Mouse (Mus musculus) intestine, embryonic 16.5 days (tissue): ENCODE data around the gene Lyz1. TPM values are rescaled to one million over a fixed set of nuclear protein-coding genes. Genes with fewer than 3 reads are reported as not detected.
"Not testable (repeated sequence)": the region's sequence is repeated elsewhere in the genome, so short reads cannot be mapped to it uniquely, and the experiment has no call there.

Experiments
- ATAC-seq: fragments of 200-750 bp; cut with Nextera tagmentation; 2 replicates; pipeline ENCODE4 v1.8.0; 2017; ENCODE audit warnings: moderate TSS enrichment, moderate library complexity
- H3K27ac ChIP-seq: fragments of 300-500 bp; sonication (generic); 2 replicates; pipeline ENCODE4 v1.5.1; 2014; ENCODE audit warnings: mild to moderate bottlenecking, low read length
- H3K27me3 ChIP-seq: fragments of 300-500 bp; sonication (generic); replicated peaks from 2 replicates; pipeline ENCODE4 v1.6.1; 2014; ENCODE audit warnings: low read length, control low read depth, mixed read lengths; ENCODE audit not compliant: control insufficient read depth, insufficient read depth
- H3K36me3 ChIP-seq: fragments of 300-500 bp; sonication (generic); 2 replicates; pipeline ENCODE4 v1.6.1; 2014; ENCODE audit warnings: low read length, control low read depth; ENCODE audit not compliant: control insufficient read depth, insufficient read depth
- H3K4me1 ChIP-seq: fragments of 300-500 bp; sonication (generic); 2 replicates; pipeline ENCODE4 v1.6.1; 2014; ENCODE audit warnings: low read length, control low read depth, mixed read lengths; ENCODE audit not compliant: control insufficient read depth, insufficient read depth
- H3K4me2 ChIP-seq: fragments of 300-500 bp; sonication (generic); 2 replicates; pipeline ENCODE4 v1.6.1; 2014; ENCODE audit warnings: low read depth, low read length, control low read depth
- H3K4me3 ChIP-seq: fragments of 300-500 bp; sonication (generic); 2 replicates; pipeline ENCODE4 v1.5.1; 2014; ENCODE audit warnings: mild to moderate bottlenecking, low read length
- H3K9ac ChIP-seq: fragments of 300-500 bp; sonication (generic); 2 replicates; pipeline ENCODE4 v1.6.1; 2014; ENCODE audit warnings: low read depth, low read length
- H3K9me3 ChIP-seq: fragments of 300-500 bp; sonication (generic); 2 replicates; pipeline ENCODE4 v1.6.1; 2016; ENCODE audit warnings: low read length, control low read depth; ENCODE audit not compliant: control insufficient read depth
- WGBS: fragments of 180-500 bp; shearing (Covaris S2); extraction: QIAGEN DNeasy Blood & Tissue Kit; methylation state at CpG from one replicate; pipeline ENCODE4 v1.1.7; 2014; 5-methylcytosine and 5-hydroxymethylcytosine counted together
- polyA plus RNA-seq: library from polyadenylated mRNA; unstranded; fragments of >200 nt; fragmentation: Nextera tagmentation; extraction: Ambion mirVana; gene quantifications from 2 replicates; pipeline ENCODE4 v1.2.1, GENCODE M21; 2015

Gene Lyz1
- polyA plus RNA-seq, 1 experiment from 2014 or later: 17.3 TPM

- H3K36me3 ChIP-seq, H3K4me2 ChIP-seq, H3K9ac ChIP-seq, H3K9me3 ChIP-seq, H3K4me3 ChIP-seq, H3K27ac ChIP-seq, H3K27me3 ChIP-seq, H3K4me1 ChIP-seq, ATAC-seq: not testable (repeated sequence)
- WGBS: 91% methylated on average over 4 of the region's 4 CpGs
These were observed 9.5 kb downstream of the Lyz1 start for GRCm38 (mm10) chr10:117283196-117283595.

- Histone ChIP-seq H3K4me1 (no peaks in the 10 kb centered on the region), H3K4me3 (no peak overlapping the region), H3K27me3 (no peaks in the 10 kb centered on the region), H3K4me2 (no peak overlapping the region), H3K27ac (no peak overlapping the region), H3K9ac (no peak overlapping the region), H3K36me3 (no peaks in the 10 kb centered on the region), H3K9me3 (no peaks in the 10 kb centered on the region)
- no peak for ATAC-seq
- WGBS: 55% methylated on average over 2 of the region's 2 CpGs
These were observed 10.1 kb downstream of the Lyz1 start for GRCm38 (mm10) chr10:117282551-117282950.

DNA sequence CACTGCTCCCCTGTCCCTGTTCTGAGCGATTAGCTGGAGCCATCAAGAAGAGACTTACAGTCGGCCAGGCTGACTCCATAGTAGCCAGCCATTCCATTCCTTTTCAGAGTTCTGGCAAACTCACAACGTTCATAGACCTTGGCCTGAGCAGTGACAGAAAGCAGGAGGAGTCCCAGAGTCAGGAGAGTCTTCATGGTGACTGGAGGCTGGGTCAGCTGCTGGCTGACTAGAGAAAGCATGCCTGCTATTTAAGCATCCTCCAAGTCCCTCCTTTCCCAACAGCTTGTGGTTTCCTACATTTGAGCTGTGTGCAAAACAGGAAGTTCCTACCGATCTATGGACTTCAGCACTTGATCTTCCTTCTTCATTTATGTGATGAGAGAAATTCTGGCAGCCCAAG is 10.6 kb downstream of the Lyz1 start, which contains the start of gene Lyz2:
Gene Lyz2, minus strand, starts transcription at position 273 of the 400 bp plus-strand sequence.
- H3K4me2 ChIP-seq: peak within 1 kb of the TSS; percentile 1; the same call in 1 of the 2 replicates
- WGBS: 40% methylated on average over 4 of the region's 4 CpGs
- no peaks in the 10 kb centered on the region for H3K9me3 ChIP-seq
- H3K4me1 ChIP-seq: no peaks in the 10 kb centered on the region
- peak within 1 kb of the TSS; percentile 2; the same call in 1 of the 2 replicates for H3K27ac ChIP-seq
- ATAC-seq: peak; percentile 60
- no peaks in the 10 kb centered on the region for H3K27me3 ChIP-seq
- H3K9ac ChIP-seq: no peak within 1 kb of the TSS
- no peak within 1 kb of the TSS for H3K4me3 ChIP-seq
- H3K36me3 ChIP-seq: no peaks in the 10 kb centered on the region

DNA sequence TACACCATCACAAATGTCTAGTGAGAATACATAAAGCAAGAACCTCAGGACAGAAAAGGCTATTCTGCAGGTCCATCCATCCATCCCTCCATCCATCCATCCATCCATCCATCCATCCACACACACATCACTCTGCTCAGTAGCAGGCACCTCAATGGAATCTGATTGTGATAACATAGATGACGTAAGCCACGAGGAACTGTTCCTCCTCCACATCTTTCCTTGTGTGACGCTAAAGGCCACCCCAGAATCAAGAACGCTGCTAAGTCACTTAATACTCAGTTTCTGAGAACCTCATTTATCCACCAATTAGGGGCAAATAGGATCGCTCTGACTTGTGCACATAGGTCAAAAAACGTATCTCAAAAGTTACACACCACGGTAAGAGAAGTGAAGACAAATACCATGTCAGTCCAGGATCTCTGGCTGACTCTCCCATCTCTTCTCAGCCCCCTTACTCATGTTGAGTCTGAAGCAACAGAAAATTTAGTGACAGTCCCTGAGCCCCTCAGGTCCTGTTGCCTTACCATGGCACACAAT is 11.2 kb downstream of the Lyz1 start:
- Histone ChIP-seq H3K4me2 (0 out of 2 replicates have a peak overlapping the region, but pooled peaks have one; percentile 1), H3K4me3 (no peak overlapping the region), H3K9me3 (no peaks in the 10 kb centered on the region), H3K36me3 (no peaks in the 10 kb centered on the region), H3K4me1 (no peaks in the 10 kb centered on the region), H3K27me3 (no peaks in the 10 kb centered on the region), H3K9ac (no peak overlapping the region), H3K27ac (peak overlapping the region; percentile 2; the same call in 1 of the 2 replicates)
- WGBS: 80% methylated on average over 7 of the region's 7 CpGs
- no peak for ATAC-seq

DNA sequence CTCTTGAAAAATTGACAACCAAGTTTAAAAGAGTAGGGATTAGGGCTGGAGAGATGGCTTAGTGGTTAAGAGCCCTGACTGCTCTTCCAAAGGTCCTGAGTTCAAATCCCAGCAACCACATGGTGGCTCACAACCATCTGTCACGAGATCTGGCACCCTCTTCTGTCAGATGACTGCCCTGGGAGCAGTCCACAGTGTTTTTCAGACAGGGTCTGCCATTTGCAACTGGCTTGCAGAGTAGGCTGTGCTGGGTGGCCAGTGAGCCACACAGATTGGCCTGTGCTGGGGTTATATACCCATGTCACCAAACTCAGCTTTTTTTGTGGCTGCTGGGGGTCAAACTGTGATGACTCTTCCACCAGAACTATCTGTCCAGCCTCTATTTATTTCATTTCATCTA is 12.7 kb downstream of the Lyz1 start:
- ATAC-seq: no peak
- Histone ChIP-seq H3K27ac (no peak overlapping the region), H3K4me2 (no peak overlapping the region), H3K4me3 (no peak overlapping the region), H3K9me3 (no peaks in the 10 kb centered on the region), H3K36me3 (no peaks in the 10 kb centered on the region), H3K4me1 (no peaks in the 10 kb centered on the region), H3K9ac (no peak overlapping the region), H3K27me3 (no peaks in the 10 kb centered on the region)
- 74% methylated on average over 1 of the region's 1 CpGs for WGBS

DNA sequence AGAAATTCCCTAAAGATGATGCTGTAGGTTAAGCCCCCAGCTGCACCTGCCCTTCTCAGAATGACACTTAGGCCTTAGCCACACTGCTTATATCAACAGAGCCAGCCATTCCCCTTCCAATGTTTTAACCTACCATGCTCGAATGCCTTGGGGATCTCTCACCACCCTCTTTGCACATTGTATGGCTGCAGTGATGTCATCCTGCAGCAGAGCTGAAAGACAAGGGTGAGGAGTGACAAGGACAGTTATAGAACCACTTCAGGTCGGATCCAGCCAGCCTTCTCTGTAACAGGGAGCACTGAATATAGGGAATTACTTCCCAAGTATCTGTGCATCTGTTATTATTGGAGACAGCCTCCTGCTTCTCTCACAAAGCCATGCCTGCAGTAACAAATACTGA is 14.2 kb downstream of the Lyz1 start:
- H3K4me3 ChIP-seq, H3K4me1 ChIP-seq, H3K27me3 ChIP-seq, H3K9me3 ChIP-seq, H3K27ac ChIP-seq, H3K4me2 ChIP-seq, ATAC-seq, H3K36me3 ChIP-seq, H3K9ac ChIP-seq: not testable (repeated sequence)
- WGBS: 54% methylated on average over 2 of the region's 2 CpGs

DNA sequence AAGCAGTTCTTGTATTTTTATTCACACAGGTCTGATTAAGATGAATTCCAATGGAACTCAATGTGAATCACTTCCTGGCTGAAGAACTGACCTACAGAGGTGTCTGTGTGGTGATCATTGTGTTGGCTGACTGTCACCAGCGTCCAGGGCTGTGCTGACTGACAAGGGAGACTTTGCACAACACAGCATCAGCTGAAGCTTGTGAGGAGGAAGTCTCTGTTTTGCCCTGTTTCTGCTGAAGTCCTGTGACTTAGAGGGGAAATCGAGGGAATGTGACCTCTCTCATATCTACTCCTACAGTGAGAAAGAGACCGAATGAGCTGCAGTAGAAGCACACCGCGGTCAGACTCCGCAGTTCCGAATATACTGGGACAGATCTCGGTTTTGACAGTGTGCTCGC is 14.9 kb downstream of the Lyz1 start:
- not testable (repeated sequence) for H3K27ac ChIP-seq, H3K4me2 ChIP-seq, H3K27me3 ChIP-seq, H3K4me3 ChIP-seq, H3K36me3 ChIP-seq, H3K9ac ChIP-seq, H3K9me3 ChIP-seq, ATAC-seq, H3K4me1 ChIP-seq
- WGBS: 84% methylated on average over 9 of the region's 9 CpGs

DNA sequence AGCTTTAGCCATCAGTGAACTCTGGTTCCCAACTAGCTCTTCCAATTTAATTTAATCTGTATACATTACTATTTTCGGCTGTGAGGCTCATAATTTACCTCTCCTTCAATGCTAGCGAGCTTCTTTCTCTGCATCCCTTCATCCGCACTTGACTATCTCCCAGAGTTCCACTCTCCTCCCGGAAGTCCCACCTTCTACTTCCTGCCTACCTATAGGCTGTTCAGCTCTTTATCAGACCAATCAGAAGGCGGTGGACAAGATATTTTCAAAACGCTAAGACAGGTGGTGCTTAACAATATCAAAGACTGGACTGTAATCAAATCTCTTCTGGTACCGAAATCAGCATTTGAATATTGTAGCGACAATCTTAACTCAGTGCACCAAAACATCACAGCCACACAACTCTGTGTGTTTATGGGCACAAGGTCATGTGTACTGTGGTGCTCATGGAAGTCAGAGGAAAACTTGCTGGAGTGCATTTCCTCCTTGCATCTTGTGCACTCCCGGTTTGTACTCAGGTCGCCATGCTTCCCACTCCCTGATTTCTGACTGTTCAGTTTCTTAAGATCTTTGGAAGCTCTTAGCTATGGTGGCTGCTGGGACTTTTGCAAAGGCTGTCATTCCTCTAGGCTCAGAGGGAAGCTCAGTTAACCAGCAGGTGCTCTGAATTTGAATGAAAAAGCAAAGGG is 16.8 kb downstream of the Lyz1 start:
- Histone ChIP-seq H3K4me2 (no peak overlapping the region), H3K4me1 (no peaks in the 10 kb centered on the region), H3K27ac (no peak overlapping the region), H3K9me3 (no peaks in the 10 kb centered on the region), H3K36me3 (no peaks in the 10 kb centered on the region), H3K27me3 (no peaks in the 10 kb centered on the region), H3K4me3 (no peak overlapping the region), H3K9ac (no peak overlapping the region)
- ATAC-seq: no peak
- WGBS: 80% methylated on average over 10 of the region's 10 CpGs

- not testable (repeated sequence) for H3K4me1 ChIP-seq
These were observed 18.0 kb downstream of the Lyz1 start for GRCm38 (mm10) chr10:117274645-117275044.

DNA sequence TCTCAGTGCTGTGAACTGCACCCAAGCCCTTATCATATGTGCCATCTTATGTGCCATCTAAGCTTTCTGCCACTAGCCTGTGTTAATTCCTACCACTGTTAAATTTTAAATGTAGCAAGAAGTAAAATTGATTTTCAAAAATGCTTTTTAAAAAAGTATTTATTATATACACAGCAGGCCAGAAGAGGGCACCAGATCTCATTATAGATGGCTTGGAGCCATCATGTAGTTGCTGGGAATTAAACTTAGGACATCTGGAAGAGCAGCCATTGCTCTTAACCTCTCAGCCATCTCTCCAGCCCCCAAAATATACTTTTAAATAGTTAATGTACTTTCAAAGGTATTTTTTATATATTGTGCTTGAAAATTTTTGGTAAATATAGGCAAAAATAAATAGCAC is 20.6 kb downstream of the Lyz1 start:
- Histone ChIP-seq H3K9me3 (no peaks in the 10 kb centered on the region), H3K27ac (no peak overlapping the region), H3K9ac (no peak overlapping the region), H3K4me1 (no peaks in the 10 kb centered on the region), H3K4me2 (no peak overlapping the region), H3K4me3 (no peak overlapping the region), H3K27me3 (no peaks in the 10 kb centered on the region), H3K36me3 (no peaks in the 10 kb centered on the region)
- no peak for ATAC-seq

More at GRCm38 (mm10) chr10:117274645-117275044, 18.0 kb downstream of the Lyz1 start:
- 89% methylated on average over 3 of the region's 7 CpGs for WGBS
- not testable (repeated sequence) for H3K4me3 ChIP-seq, H3K27me3 ChIP-seq, H3K9me3 ChIP-seq, H3K4me2 ChIP-seq, H3K27ac ChIP-seq, H3K9ac ChIP-seq, ATAC-seq, H3K36me3 ChIP-seq
